In the genomic region with DNA sequence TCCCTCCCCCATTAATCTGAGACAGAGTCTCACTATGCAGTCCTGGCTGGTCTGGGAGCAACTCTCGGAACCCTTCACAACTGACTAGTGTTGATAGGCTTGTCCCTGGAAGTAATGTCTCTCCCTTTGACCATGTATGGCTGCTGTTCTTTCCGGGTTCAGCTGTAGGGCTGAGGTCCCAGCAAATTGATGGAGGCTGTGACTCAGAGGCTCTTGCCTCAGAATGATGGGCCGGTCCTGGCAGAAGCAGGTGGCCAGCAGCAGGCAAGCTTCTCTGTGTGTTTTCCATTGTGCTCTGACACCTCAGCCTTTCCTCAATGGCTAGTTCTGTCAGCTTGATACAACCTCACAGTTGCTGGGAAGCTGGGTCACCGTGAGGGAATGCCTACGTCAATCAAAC, we compare ENCODE assay signal across 19 mouse cellular contexts. TPM values are rescaled to one million over a fixed set of nuclear protein-coding genes. Genes with fewer than 3 reads are reported as not detected.
DNase-seq lines count a peak whose midpoint lies in the region; TF ChIP-seq lines count a peak whose summit lies in the region.
"Had no signal": no experiment of that assay in that cellular context is flagged by ENCODE, and none has a peak within 500 bp of the region (broad histone marks: within the 10 kb centered on the region; RNA-seq: fewer than 3 reads in every experiment).

No protein-coding gene starts in this region.

- H3K27ac ChIP-seq in bone marrow, adult 2 months (ENCODE audit: control insufficient read depth, insufficient read depth, low read depth, low read length, poor library complexity): 0 out of 2 replicates have a peak overlapping the region, but pooled peaks have one; percentile 32
- no peak overlapping the region for H3K27ac ChIP-seq in small intestine, adult 2 months (ENCODE audit: insufficient read depth, low read depth, low read length)
- no peak overlapping the region for H3K27ac ChIP-seq in limb, embryonic 10.5 days
- H3K27ac ChIP-seq: hindbrain, embryonic 14.5 days; kidney, postnatal 0 days; neural tube, embryonic 13.5 days had no signal

- H3K4me3 ChIP-seq in bone marrow, adult 2 months (replicated peaks; ENCODE audit: control insufficient read depth, low read depth, low read length): peak overlapping the region; percentile 50
- peak overlapping the region; percentile 7; the same call in 1 of the 2 replicates for H3K4me3 ChIP-seq in small intestine, adult 2 months (ENCODE audit: low read depth, low read length)
- H3K4me3 ChIP-seq in limb, embryonic 10.5 days: no peak overlapping the region
- H3K4me3 ChIP-seq: neural tube, embryonic 13.5 days had no signal

- H3K36me3 ChIP-seq in small intestine, adult 2 months (ENCODE audit: control insufficient read depth, insufficient read depth, low read length): no peaks in the 10 kb centered on the region
- no peaks in the 10 kb centered on the region for H3K36me3 ChIP-seq in limb, embryonic 10.5 days
- H3K36me3 ChIP-seq: neural tube, embryonic 13.5 days had no signal

- DNase-seq in adrenal gland, postnatal 36 days: peak; percentile 53 to 60
- DNase-seq in adrenal gland, adult 8-10 months: no peak
- DNase-seq in 416B (ENCODE audit: low read depth): peak; percentile 58
- DNase-seq in limb, embryonic 10.5 days (ENCODE audit: low spot score): no peak
- DNase-seq in urinary bladder, postnatal 36 days (ENCODE audit: low spot score in 2 of 2): no peak
- DNase-seq: cerebellum, adult 11-12 months; cerebellum, postnatal 14 days; forebrain, postnatal 0 days; gastrocnemius, postnatal 25 days; heart, postnatal 4 days; kidney, adult 2 months; layer of hippocampus, adult 9-11 months; lung, adult 18-20 months; midbrain, embryonic 14.5 days had no signal

- no peak for TF ChIP-seq CTCF in bone marrow, adult 2 months (IDR thresholded peaks at IDR 0.05; ENCODE audit: control insufficient read depth, insufficient read depth, low read length)
- TF ChIP-seq CTCF in small intestine, adult 2 months (IDR thresholded peaks at IDR 0.05; ENCODE audit: extremely low read depth, insufficient read length, insufficient replicate concordance, low read depth, low read length): no peak

- TF ChIP-seq POLR2A in bone marrow, adult 2 months (IDR thresholded peaks at IDR 0.05; ENCODE audit: borderline replicate concordance, control insufficient read depth, low read depth, low read length): no peak
- no peak for TF ChIP-seq POLR2A in small intestine, adult 2 months (IDR thresholded peaks at IDR 0.05; ENCODE audit: low read depth, low read length)

- 71% methylated on average over 5 of the region's 5 CpGs for WGBS in bone marrow, adult 2 months
- 76% methylated on average over 5 of the region's 5 CpGs for WGBS in small intestine, adult 2 months
- 80% methylated on average over 5 of the region's 5 CpGs for WGBS in limb, embryonic 10.5 days

- no peaks in the 10 kb centered on the region for H3K27me3 ChIP-seq in small intestine, adult 2 months (ENCODE audit: control insufficient read depth, insufficient read depth, low read length)
- H3K27me3 ChIP-seq in limb, embryonic 10.5 days (ENCODE audit: low read depth, poor library complexity, severe bottlenecking): peaks cover 11% of the 10 kb centered on the region; the same call in 1 of the 2 replicates
- H3K27me3 ChIP-seq: neural tube, embryonic 13.5 days had no signal

- H3K9me3 ChIP-seq in limb, embryonic 10.5 days (replicated peaks): no peaks in the 10 kb centered on the region
- H3K9me3 ChIP-seq: neural tube, embryonic 13.5 days had no signal

- peaks cover 3% of the 10 kb centered on the region; the same call in 1 of the 2 replicates for H3K4me1 ChIP-seq in bone marrow, adult 2 months (ENCODE audit: control insufficient read depth, insufficient read depth, low read length)
- peaks cover 2% of the 10 kb centered on the region; the same call in 1 of the 2 replicates for H3K4me1 ChIP-seq in small intestine, adult 2 months (ENCODE audit: control insufficient read depth, insufficient read depth, insufficient read length, low read length)
- H3K4me1 ChIP-seq in limb, embryonic 10.5 days: peaks cover 12% of the 10 kb centered on the region
- H3K4me1 ChIP-seq: neural tube, embryonic 13.5 days had no signal

RNA-seq across cellular contexts. Expression of a gene that starts 6.3 kb away (rescaled TPM):
- 10 to 100 TPM in 1 of 2 experiments, 1 to 10 TPM in 1; 8.8 to 15.4 TPM for total RNA-seq in adrenal gland, postnatal 36 days (2021)
- total RNA-seq in adrenal gland, adult 8-10 months (2022): 10 to 100 TPM; 13.3 to 17.8 (median 14.2) TPM
- polyA plus RNA-seq in bone marrow, adult 2 months (2011; ENCODE audit: insufficient read depth, insufficient read length, low replicate concordance, missing spikeins): 1.6 and 1.9 TPM in 2 replicates
- polyA plus RNA-seq in small intestine, adult 2 months (2012; rRNA removed): 0.11 and 0.47 TPM in 2 replicates
- polyA plus RNA-seq in limb, embryonic 10.5 days (2016; fragmentation: Nextera tagmentation; extraction: Ambion mirVana): 3.0 and 4.6 TPM in 2 replicates

RNA-seq across cellular contexts. Expression of a gene that starts 14.9 kb away (rescaled TPM):
- 10 to 100 TPM; 54.7 to 60.2 TPM for total RNA-seq in adrenal gland, postnatal 36 days (2021)
- total RNA-seq in adrenal gland, adult 8-10 months (2022): 10 to 100 TPM; 46.4 to 63.8 (median 60.6) TPM
- 7.3 and 17.5 TPM in 2 replicates for polyA plus RNA-seq in bone marrow, adult 2 months (2011; ENCODE audit: insufficient read depth, insufficient read length, low replicate concordance, missing spikeins)
- polyA plus RNA-seq in small intestine, adult 2 months (2012; rRNA removed): 18.4 and 20.0 TPM in 2 replicates
- polyA plus RNA-seq in limb, embryonic 10.5 days (2016; fragmentation: Nextera tagmentation; extraction: Ambion mirVana): 19.8 and 25.7 TPM in 2 replicates

RNA-seq across cellular contexts. Expression of a gene that starts 34.2 kb away (rescaled TPM):
- total RNA-seq in adrenal gland, postnatal 36 days (2021): 100 to 1,000 TPM; 107 to 120 TPM
- 100 to 1,000 TPM; 112 to 153 (median 129) TPM for total RNA-seq in adrenal gland, adult 8-10 months (2022)
- 70.5 and 94.2 TPM in 2 replicates for polyA plus RNA-seq in bone marrow, adult 2 months (2011; ENCODE audit: insufficient read depth, insufficient read length, low replicate concordance, missing spikeins)
- 10.9 and 22.3 TPM in 2 replicates for polyA plus RNA-seq in small intestine, adult 2 months (2012; rRNA removed)
- 178 and 199 TPM in 2 replicates for polyA plus RNA-seq in limb, embryonic 10.5 days (2016; fragmentation: Nextera tagmentation; extraction: Ambion mirVana)

RNA-seq across cellular contexts. Expression of a gene that starts 34.8 kb away (rescaled TPM):
- 100 to 1,000 TPM; 220 to 271 TPM for total RNA-seq in adrenal gland, postnatal 36 days (2021)
- 100 to 1,000 TPM; 235 to 405 (median 309) TPM for total RNA-seq in adrenal gland, adult 8-10 months (2022)
- polyA plus RNA-seq in bone marrow, adult 2 months (2011; ENCODE audit: insufficient read depth, insufficient read length, low replicate concordance, missing spikeins): 132 and 165 TPM in 2 replicates
- 41.6 and 67.5 TPM in 2 replicates for polyA plus RNA-seq in small intestine, adult 2 months (2012; rRNA removed)
- 105 and 122 TPM in 2 replicates for polyA plus RNA-seq in limb, embryonic 10.5 days (2016; fragmentation: Nextera tagmentation; extraction: Ambion mirVana)

Comparison
In these comparisons a context has a peak if more than half of its experiments do, and no peak if none do; other contexts are left out.
1. DNase-seq: peak in adrenal gland, postnatal 36 days (2 of 2) and 416B (single experiment); none in adrenal gland, adult 8-10 months (single experiment), limb, embryonic 10.5 days (single experiment) and urinary bladder, postnatal 36 days (0 of 2).